ENCODE assay signal across 19 mouse cellular contexts in the genomic region with DNA sequence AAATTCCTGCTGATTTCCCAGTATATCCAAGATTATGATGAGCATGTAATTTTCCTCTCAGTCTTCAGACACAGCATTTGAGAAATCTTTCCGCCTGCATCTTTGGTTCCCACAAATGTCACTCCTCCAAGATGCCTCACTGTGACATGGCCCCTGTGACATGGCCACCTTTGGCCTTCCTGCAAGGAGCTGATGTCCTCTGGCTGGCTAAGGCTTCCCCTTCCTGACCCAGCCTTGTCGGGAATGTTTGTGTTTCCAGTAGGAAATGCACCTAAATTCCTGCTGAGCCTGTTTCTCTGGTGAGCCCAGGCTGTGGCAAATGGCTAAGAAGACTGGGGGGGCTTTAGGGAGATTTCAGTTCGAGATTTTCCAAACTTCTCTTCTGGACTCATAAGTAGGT.
DNase-seq lines count a peak whose midpoint lies in the region; ATAC-seq and TF ChIP-seq lines count a peak whose summit lies in the region.
"Had no signal": no experiment of that assay in that cellular context is flagged by ENCODE, and none has a peak within 500 bp of the region (broad histone marks: within the 10 kb centered on the region; RNA-seq: fewer than 3 reads in every experiment).

No protein-coding gene starts in this region.

- H3K36me3 ChIP-seq in liver, postnatal 0 days (replicated peaks; ENCODE audit: insufficient read depth, low read length), result no peaks in the 10 kb centered on the region
- H3K36me3 ChIP-seq in liver, embryonic 12.5 days, result no peaks in the 10 kb centered on the region
- no peaks in the 10 kb centered on the region for H3K36me3 ChIP-seq in forebrain, embryonic 15.5 days
- H3K36me3 ChIP-seq in hindbrain, postnatal 0 days (ENCODE audit: insufficient read depth, low read length), result no peaks in the 10 kb centered on the region
- H3K36me3 ChIP-seq: heart, embryonic 13.5 days; hindbrain, embryonic 12.5 days; intestine, embryonic 15.5 days; midbrain, embryonic 15.5 days had no signal

- H3K4me1 ChIP-seq in liver, postnatal 0 days (ENCODE audit: insufficient read depth), result no peaks in the 10 kb centered on the region
- H3K4me1 ChIP-seq in liver, embryonic 12.5 days, result no peaks in the 10 kb centered on the region
- H3K4me1 ChIP-seq in forebrain, embryonic 15.5 days, result no peaks in the 10 kb centered on the region
- H3K4me1 ChIP-seq in hindbrain, postnatal 0 days (ENCODE audit: insufficient read depth, low read length), result no peaks in the 10 kb centered on the region
- H3K4me1 ChIP-seq: heart, embryonic 13.5 days; hindbrain, embryonic 12.5 days; intestine, embryonic 15.5 days; midbrain, embryonic 15.5 days had no signal

- no peak overlapping the region for H3K9ac ChIP-seq in liver, postnatal 0 days (replicated peaks)
- no peak overlapping the region for H3K9ac ChIP-seq in liver, embryonic 12.5 days
- no peak overlapping the region for H3K9ac ChIP-seq in forebrain, embryonic 15.5 days (replicated peaks)
- no peak overlapping the region for H3K9ac ChIP-seq in hindbrain, postnatal 0 days (replicated peaks; ENCODE audit: low read length)
- H3K9ac ChIP-seq: heart, embryonic 13.5 days; hindbrain, embryonic 12.5 days; intestine, embryonic 15.5 days; liver, embryonic 14.5 days; midbrain, embryonic 15.5 days had no signal

- 42% methylated on average over 3 of the region's 3 CpGs for WGBS in liver, postnatal 0 days (ENCODE audit: insufficient replicate concordance)
- 41% methylated on average over 3 of the region's 3 CpGs for WGBS in liver, embryonic 12.5 days (ENCODE audit: insufficient replicate concordance)
- 69% methylated on average over 3 of the region's 3 CpGs for WGBS in forebrain, embryonic 15.5 days
- 61% methylated on average over 3 of the region's 3 CpGs for WGBS in hindbrain, postnatal 0 days

- TF ChIP-seq EP300 in liver, postnatal 0 days (IDR thresholded peaks at IDR 0.05; ENCODE audit: low read depth), result no peak; the same call in 1 of the 2 replicates

- no peaks in the 10 kb centered on the region for H3K9me3 ChIP-seq in liver, postnatal 0 days (ENCODE audit: low read length)
- H3K9me3 ChIP-seq in liver, embryonic 12.5 days (replicated peaks), result no peaks in the 10 kb centered on the region
- H3K9me3 ChIP-seq in forebrain, embryonic 15.5 days, result no peaks in the 10 kb centered on the region
- no peaks in the 10 kb centered on the region for H3K9me3 ChIP-seq in hindbrain, postnatal 0 days (ENCODE audit: low read length)
- H3K9me3 ChIP-seq: heart, embryonic 13.5 days; hindbrain, embryonic 12.5 days; intestine, embryonic 15.5 days; midbrain, embryonic 15.5 days had no signal

- DNase-seq in adrenal gland, adult 2 months, result peak; percentile 59
- no peak for DNase-seq in adrenal gland, postnatal 4 days (ENCODE audit: low spot score in 2 of 2)
- no peak for DNase-seq in liver, postnatal 0 days
- DNase-seq in kidney, adult 8-10 months, result peak; percentile 41 to 69
- DNase-seq in kidney, postnatal 4 days, result peak; percentile 32 to 53
- DNase-seq in hindbrain, postnatal 0 days (ENCODE audit: low spot score), result no peak
- DNase-seq: cerebellum, adult 2 months; gastrocnemius, postnatal 14 days; left cerebral cortex, postnatal 4 days; thymus, postnatal 36 days had no signal

- H3K4me3 ChIP-seq in liver, postnatal 0 days (ENCODE audit: low read depth, low read length), result no peak overlapping the region
- no peak overlapping the region for H3K4me3 ChIP-seq in liver, embryonic 12.5 days
- H3K4me3 ChIP-seq in forebrain, embryonic 15.5 days, result no peak overlapping the region
- no peak overlapping the region for H3K4me3 ChIP-seq in hindbrain, postnatal 0 days (ENCODE audit: low read length)
- H3K4me3 ChIP-seq: heart, embryonic 13.5 days; hindbrain, embryonic 12.5 days; intestine, embryonic 15.5 days; midbrain, embryonic 15.5 days had no signal

- no peak for TF ChIP-seq CTCF in liver, postnatal 0 days (IDR thresholded peaks at IDR 0.05; ENCODE audit: low read depth)
- TF ChIP-seq CTCF in hindbrain, postnatal 0 days (IDR thresholded peaks at IDR 0.05; ENCODE audit: low read depth), result no peak

- H3K27me3 ChIP-seq in liver, postnatal 0 days (ENCODE audit: insufficient read depth, low read length), result no peaks in the 10 kb centered on the region
- no peaks in the 10 kb centered on the region for H3K27me3 ChIP-seq in liver, embryonic 12.5 days (replicated peaks)
- no peaks in the 10 kb centered on the region for H3K27me3 ChIP-seq in forebrain, embryonic 15.5 days
- H3K27me3 ChIP-seq in hindbrain, postnatal 0 days (ENCODE audit: insufficient read depth, low read length), result no peaks in the 10 kb centered on the region
- H3K27me3 ChIP-seq: CH12.LX; hindbrain, embryonic 12.5 days; intestine, embryonic 15.5 days; midbrain, embryonic 15.5 days had no signal

- no peak overlapping the region for H3K4me2 ChIP-seq in liver, postnatal 0 days (ENCODE audit: low read depth, low read length)
- no peak overlapping the region for H3K4me2 ChIP-seq in liver, embryonic 12.5 days
- no peak overlapping the region for H3K4me2 ChIP-seq in forebrain, embryonic 15.5 days (replicated peaks)
- H3K4me2 ChIP-seq in hindbrain, postnatal 0 days (ENCODE audit: low read depth, low read length), result no peak overlapping the region
- H3K4me2 ChIP-seq: heart, embryonic 13.5 days; hindbrain, embryonic 12.5 days; intestine, embryonic 15.5 days; midbrain, embryonic 15.5 days had no signal

- no peak overlapping the region for H3K27ac ChIP-seq in liver, postnatal 0 days (ENCODE audit: low read depth)
- H3K27ac ChIP-seq in liver, embryonic 12.5 days, result no peak overlapping the region
- H3K27ac ChIP-seq in forebrain, embryonic 15.5 days (replicated peaks), result no peak overlapping the region
- no peak overlapping the region for H3K27ac ChIP-seq in hindbrain, postnatal 0 days
- H3K27ac ChIP-seq: heart, embryonic 13.5 days; intestine, embryonic 15.5 days; liver, embryonic 14.5 days; midbrain, embryonic 15.5 days had no signal

- ATAC-seq in liver, postnatal 0 days, result 0 out of 2 replicates have a peak, but pooled peaks have one; percentile 25
- ATAC-seq in liver, embryonic 12.5 days, result no peak
- no peak for ATAC-seq in forebrain, embryonic 15.5 days (replicated peaks)
- no peak for ATAC-seq in hindbrain, postnatal 0 days
- ATAC-seq: forebrain, embryonic 14.5 days; intestine, embryonic 15.5 days; midbrain, embryonic 15.5 days had no signal

Comparison
In these comparisons a context has a peak if more than half of its experiments do, and no peak if none do; other contexts are left out.
1. DNase-seq: peak in adrenal gland, adult 2 months (single experiment), kidney, adult 8-10 months (2 of 2) and kidney, postnatal 4 days (2 of 2); none in adrenal gland, postnatal 4 days (0 of 2), liver, postnatal 0 days (single experiment) and hindbrain, postnatal 0 days (single experiment).